Mouse (Mus musculus) left cerebral cortex, postnatal 36 days (tissue): ENCODE data around the gene Gm17349. TPM values are rescaled to one million over a fixed set of nuclear protein-coding genes. Genes with fewer than 3 reads are reported as not detected.
"Not testable (repeated sequence)": the region's sequence is repeated elsewhere in the genome, so short reads cannot be mapped to it uniquely, and the experiment has no call there.

ENCODE experiments used
- DNase-seq, 2 experiments: peaks; one replicate each; pipeline ENCODE4 v3.0.0; 2021 to 2022; ENCODE audit warnings: low spot score in 2 of 2, mixed read lengths in 1 of 2
- intact Hi-C: fragments of 180-260 bp; cut with DNase I; formaldehyde crosslinking; loops from one replicate; pipeline ENCODE4 v1.15.1; 2025
- total RNA-seq, 2 experiments: library from RNA; stranded (reverse); gene quantifications; 2 replicates each; pipeline ENCODE4 v1.2.3; 2021

Gene Gm17349
- total RNA-seq, 2 experiments from 2014 or later: 9.2 to 10.4 TPM

DNA sequence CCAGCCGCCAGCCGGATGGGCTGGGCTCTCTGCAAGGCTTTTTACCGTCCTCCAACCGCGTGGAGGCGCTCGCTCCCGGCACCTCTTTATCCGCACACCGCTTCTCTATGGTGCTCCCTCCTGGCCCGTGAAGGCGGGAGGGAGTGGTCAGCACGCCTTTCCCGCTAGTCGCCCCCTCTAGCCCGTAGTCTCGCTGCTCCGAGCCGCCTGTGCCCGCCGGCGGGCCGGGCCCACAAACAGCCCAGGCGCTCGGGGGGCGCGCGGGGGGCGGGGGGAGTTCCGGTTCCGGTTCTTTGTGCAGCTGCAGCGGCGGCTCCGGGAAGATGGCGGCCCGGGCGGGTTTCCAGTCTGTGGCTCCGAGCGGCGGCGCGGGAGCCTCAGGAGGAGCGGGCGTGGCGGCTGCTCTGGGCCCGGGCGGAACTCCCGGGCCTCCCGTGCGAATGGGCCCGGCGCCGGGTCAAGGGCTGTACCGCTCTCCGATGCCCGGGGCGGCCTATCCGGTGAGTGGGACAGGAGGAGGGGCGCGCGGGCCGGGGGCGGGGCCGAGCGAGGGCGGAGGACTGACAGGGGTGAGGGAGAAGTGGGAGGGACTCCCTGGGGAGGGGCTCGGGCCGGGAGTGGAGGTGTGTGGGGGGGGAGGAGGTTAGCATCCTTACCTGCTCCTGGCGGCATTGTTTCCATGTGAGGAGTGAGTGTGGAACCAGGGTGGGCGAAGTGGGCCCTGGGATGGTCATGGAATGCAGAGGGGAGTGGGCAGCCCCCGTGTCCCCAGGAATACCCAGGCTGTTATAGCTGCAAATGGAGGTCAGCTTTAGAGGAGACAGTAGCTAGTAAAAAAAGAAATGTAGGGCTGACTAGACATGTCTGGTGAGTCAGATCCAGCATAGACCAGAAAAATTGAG is 3.0 kb downstream of the Gm17349 start, which contains the start of gene Smarcd1:
Smarcd1 (plus strand) TSS at position 131 of the 902 bp plus-strand sequence.
- intact Hi-C loops: loop anchor here (2.0 kb wide), 1 partner anchor 15 kb away; the partner anchor contains the start of gene Gpd1
- DNase-seq: peak; percentile 95 to 96

GRCm38 (mm10) chr15:99701640-99701998 is 3.7 kb downstream of the Gm17349 start:
- intact Hi-C loops, DNase-seq: not testable (repeated sequence)

- intact Hi-C loops: no loop called here
- DNase-seq: no peak
Observed at GRCm38 (mm10) chr15:99700219-99701106, 4.8 kb downstream of the Gm17349 start.

- intact Hi-C loops: no loop called here
- no peak for DNase-seq
Observed at GRCm38 (mm10) chr15:99699715-99700114, 5.6 kb downstream of the Gm17349 start.

DNA sequence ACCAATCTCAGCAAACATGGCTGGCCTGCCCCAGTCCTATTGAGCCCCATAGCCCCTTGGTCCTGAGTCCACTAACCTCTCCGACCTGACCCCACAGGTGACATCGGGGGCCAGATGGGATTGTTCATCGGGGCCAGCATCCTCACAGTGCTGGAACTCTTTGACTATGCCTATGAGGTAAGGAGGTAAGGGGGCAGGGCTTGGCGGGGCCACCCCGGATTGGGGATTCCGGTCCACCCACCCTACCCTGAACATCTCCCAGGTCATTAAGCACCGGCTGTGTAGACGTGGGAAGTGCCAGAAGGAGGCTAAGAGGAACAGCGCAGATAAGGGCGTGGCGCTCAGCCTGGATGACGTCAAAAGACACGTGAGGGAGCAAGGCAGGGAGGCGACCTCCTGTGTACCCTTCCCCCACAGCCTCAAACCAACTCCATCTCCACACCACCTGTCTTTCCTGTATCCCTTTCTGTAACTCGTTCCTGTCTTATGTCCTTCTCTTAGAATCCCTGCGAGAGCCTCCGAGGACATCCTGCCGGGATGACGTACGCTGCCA is 6.7 kb downstream of the Gm17349 start:
- intact Hi-C loops: no loop called here
- peak in 1 of 2 experiments; percentile 54 for DNase-seq

DNA sequence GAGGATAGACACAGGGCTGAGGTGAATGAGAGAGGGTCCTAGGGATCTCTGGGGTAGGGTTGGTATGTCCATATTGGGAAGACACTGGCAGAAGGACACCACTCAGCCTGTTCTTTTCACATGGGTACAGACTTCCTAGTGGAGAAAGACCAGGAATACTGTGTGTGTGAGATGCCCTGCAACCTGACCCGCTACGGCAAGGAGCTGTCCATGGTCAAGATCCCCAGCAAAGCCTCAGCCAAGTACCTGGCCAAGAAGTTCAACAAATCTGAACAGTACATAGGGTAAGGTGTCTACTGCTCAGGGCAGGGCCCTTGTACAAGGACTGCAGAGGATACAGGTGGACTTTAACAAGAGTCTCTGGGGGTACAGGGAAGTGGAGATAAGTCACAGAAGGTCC is 8.0 kb downstream of the Gm17349 start:
- intact Hi-C loops: no loop called here
- no peak for DNase-seq

DNA sequence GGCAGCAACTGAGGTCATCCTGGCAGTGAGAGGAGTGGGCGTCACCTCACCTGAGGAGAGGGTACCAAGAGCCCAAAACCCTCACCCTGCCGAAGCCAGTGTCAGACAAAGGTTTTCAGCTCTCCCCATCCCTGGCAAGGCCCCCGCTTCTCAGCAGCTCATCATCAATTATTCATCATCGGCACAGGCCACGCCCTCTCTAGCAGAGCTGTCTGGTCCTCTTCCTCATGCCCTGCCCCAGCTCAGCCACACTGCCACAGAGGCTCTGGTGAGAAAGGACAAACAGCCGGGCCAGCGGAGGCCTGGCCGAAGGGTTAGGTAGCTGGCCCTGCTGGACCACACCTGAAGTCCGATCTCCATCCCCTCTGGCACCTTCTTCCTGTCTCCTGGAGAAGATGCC is 13.3 kb downstream of the Gm17349 start:
- intact Hi-C loops: no loop called here
- DNase-seq: no peak

DNA sequence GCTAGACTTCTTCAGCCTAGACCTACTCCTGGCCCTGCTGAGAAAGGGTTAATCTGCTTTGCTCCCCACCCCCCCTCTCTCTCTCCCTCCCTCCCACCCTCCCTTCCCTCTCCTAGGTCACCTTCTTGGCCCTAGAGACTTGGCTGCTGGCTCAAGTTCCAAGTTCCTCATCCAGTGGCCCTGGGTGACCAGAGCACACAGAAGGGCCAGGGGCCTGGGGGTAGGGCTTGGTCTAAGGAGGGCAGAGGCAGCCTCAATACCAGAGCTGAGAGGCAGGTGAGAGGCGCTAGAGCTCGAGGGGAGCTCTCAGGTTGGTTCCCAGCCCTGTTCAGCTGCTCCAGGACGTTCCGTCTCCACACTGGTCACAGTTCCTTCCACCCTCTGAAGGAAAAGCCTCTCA is 14.4 kb downstream of the Gm17349 start:
- intact Hi-C loops: no loop called here
- no peak for DNase-seq

GRCm38 (mm10) chr15:99688712-99689111 is 16.6 kb downstream of the Gm17349 start:
- intact Hi-C loops: loop anchor here (1.0 kb wide), 1 partner anchor 92 kb away; no protein-coding TSS in a partner anchor
- peak in 1 of 2 experiments; percentile 64 for DNase-seq

- intact Hi-C loops: no loop called here
- no peak for DNase-seq
Observed at GRCm38 (mm10) chr15:99684156-99684555, 21.1 kb downstream of the Gm17349 start.

DNA sequence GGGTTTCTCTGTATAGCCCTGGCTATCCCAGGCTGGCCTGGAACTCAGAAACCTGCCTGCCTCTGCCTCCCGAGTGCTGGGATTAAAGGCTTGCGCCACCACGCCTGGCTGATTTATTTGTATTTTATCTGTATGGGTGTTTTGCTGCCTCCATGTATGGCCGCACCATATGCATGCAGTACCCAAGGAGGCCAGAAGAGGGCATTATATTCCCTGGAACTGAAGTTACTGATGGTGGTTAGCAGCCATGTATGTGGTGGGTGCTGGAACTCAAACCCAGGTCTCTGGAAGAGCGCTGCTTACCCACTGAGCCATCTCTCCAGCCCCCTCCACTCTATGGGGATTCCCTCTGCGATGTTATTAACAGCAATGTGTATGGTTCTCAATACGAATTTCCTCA is 22.4 kb downstream of the Gm17349 start:
- DNase-seq: no peak
- intact Hi-C loops: no loop called here

GRCm38 (mm10) chr15:99679008-99679407 is 26.3 kb downstream of the Gm17349 start:
- no peak for DNase-seq
- intact Hi-C loops: no loop called here

DNA sequence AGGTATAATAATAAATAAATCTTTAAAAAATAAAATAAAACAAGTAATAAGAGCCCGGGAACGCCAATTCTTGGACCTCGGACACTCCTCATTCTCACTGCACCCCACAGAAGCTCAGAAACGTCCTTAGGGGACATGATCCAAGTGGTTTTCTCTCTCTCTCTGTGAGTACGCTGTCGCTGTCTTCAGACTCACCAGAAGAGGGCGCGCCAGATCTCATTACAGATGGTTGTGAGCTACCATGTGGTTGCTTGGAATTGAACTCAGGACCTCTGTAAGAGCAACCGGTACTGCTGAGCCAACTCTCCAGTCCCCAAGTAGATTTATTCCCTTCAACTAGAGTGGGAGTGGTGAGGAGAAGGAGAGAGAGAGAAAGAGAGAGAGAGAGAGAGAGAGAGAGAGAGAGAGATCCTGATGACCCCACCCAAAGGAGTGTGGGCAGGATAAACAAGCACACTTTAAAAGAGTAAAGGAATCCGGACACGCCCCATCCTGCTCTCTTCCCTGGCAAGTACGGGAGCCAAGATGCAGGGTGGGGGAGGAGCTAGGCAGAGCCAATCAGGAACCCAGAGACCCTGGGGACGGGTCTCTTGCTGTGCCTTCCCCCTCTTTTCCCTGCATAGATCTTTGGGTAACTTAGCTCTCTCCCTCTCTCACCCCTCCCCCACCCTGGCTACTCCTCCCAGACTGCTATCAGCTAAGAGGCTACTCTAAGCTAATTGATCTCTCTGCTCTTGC is 27.1 kb downstream of the Gm17349 start:
- no peak for DNase-seq
- intact Hi-C loops: no loop called here

- no peak for DNase-seq
- intact Hi-C loops: no loop called here
Observed at GRCm38 (mm10) chr15:99677089-99677488, 28.2 kb downstream of the Gm17349 start.

DNA sequence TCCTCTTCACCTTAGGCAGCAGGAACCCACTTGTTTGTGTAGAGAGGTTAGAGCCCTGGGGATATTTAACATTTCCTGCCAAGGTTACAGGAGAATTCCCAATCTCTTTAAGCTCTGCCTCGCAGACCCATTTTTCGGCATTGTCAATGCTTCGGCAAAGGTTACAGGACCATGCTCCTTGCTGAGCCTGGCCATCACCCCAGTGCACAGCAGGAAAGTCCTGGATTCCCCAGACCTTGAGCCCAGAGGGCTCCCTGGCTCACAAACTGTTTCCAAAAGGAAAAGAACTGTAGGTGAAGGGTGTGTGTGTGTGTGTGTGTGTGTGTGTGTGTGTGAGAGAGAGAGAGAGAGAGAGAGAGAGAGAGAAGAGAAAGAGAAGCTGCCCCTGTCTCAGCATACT is 30.4 kb downstream of the Gm17349 start:
- intact Hi-C loops: loop anchor here (5.0 kb wide), 1 partner anchor 173 kb away; no protein-coding TSS in a partner anchor
- DNase-seq: no peak

GRCm38 (mm10) chr15:99671783-99672182 is 33.5 kb downstream of the Gm17349 start:
- peak in 1 of 2 experiments; percentile 46 for DNase-seq
- intact Hi-C loops: loop anchor here (5.0 kb wide), 1 partner anchor 169 kb away; no protein-coding TSS in a partner anchor

GRCm38 (mm10) chr15:99670964-99671670 is 34.2 kb downstream of the Gm17349 start:
- intact Hi-C loops: loop anchor here (5.0 kb wide), 1 partner anchor 169 kb away; no protein-coding TSS in a partner anchor
- DNase-seq: no peak

- intact Hi-C loops: loop anchor here (5.0 kb wide), 1 partner anchor 168 kb away; no protein-coding TSS in a partner anchor
- peak; percentile 80 to 86 for DNase-seq
Observed at GRCm38 (mm10) chr15:99670154-99670821, 35.0 kb downstream of the Gm17349 start, which contains the start of gene Asic1. Gene Asic1 (plus strand): TSS chr15:99670368.
